Mouse (Mus musculus) CD4-positive, CD25-positive, alpha-beta regulatory T cell, adult 4 months (primary cell): ENCODE measurements around the gene Cul7. TPM values are rescaled to one million over a fixed set of nuclear protein-coding genes. Genes with fewer than 3 reads are reported as not detected.

Experiments used
- ATAC-seq: one replicate; pipeline ENCODE4 v1.8.0; 2017
- polyA plus RNA-seq, 2 experiments: library from polyadenylated mRNA; unstranded; fragments of 100-300 nt; shearing (Covaris generic); gene quantifications; one replicate each; pipeline ENCODE4 v1.2.1; 2017

Cul7 gene
- polyA plus RNA-seq = 1 to 10 TPM; 3.3 to 5.9 TPM

- peak; percentile 75 for ATAC-seq
Measured at GRCm38 (mm10) chr17:46650232-46651031, at the start of gene Cul7. TSS of gene Cul7 (plus strand) at chr17:46650337.

- no peak for ATAC-seq
Measured at GRCm38 (mm10) chr17:46600569-46600968, 49.6 kb upstream of the Cul7 start.

- no peak for ATAC-seq
Measured at GRCm38 (mm10) chr17:46602212-46602611, 47.9 kb upstream of the Cul7 start.

GRCm38 (mm10) chr17:46603229-46603628 lies 46.9 kb upstream of the Cul7 start:
- ATAC-seq = no peak

GRCm38 (mm10) chr17:46605126-46605525 lies 45.0 kb upstream of the Cul7 start:
- no peak for ATAC-seq

- no peak for ATAC-seq
Measured at GRCm38 (mm10) chr17:46605987-46606386, 44.1 kb upstream of the Cul7 start.

- ATAC-seq = no peak
Measured at GRCm38 (mm10) chr17:46609721-46610514, 40.2 kb upstream of the Cul7 start.

GRCm38 (mm10) chr17:46611316-46611715 lies 38.8 kb upstream of the Cul7 start:
- no peak for ATAC-seq

GRCm38 (mm10) chr17:46612189-46612588 lies 37.9 kb upstream of the Cul7 start:
- no peak for ATAC-seq

GRCm38 (mm10) chr17:46612820-46613219 lies 37.3 kb upstream of the Cul7 start:
- ATAC-seq = no peak

GRCm38 (mm10) chr17:46613229-46613628 lies 36.9 kb upstream of the Cul7 start:
- ATAC-seq = no peak

- ATAC-seq = no peak
Measured at GRCm38 (mm10) chr17:46617799-46618198, 32.3 kb upstream of the Cul7 start.

GRCm38 (mm10) chr17:46618394-46618768 lies 31.8 kb upstream of the Cul7 start:
- ATAC-seq = no peak

- no peak for ATAC-seq
Measured at GRCm38 (mm10) chr17:46618769-46619682, 31.1 kb upstream of the Cul7 start.

- ATAC-seq = no peak
Measured at GRCm38 (mm10) chr17:46619683-46620357, 30.3 kb upstream of the Cul7 start.

- ATAC-seq = no peak
Measured at GRCm38 (mm10) chr17:46621324-46621723, 28.8 kb upstream of the Cul7 start.

GRCm38 (mm10) chr17:46622269-46622668 lies 27.9 kb upstream of the Cul7 start:
- ATAC-seq = no peak

- ATAC-seq = no peak
Measured at GRCm38 (mm10) chr17:46623819-46624557, 26.1 kb upstream of the Cul7 start.

- no peak for ATAC-seq
Measured at GRCm38 (mm10) chr17:46624598-46624997, 25.5 kb upstream of the Cul7 start.

GRCm38 (mm10) chr17:46627409-46627808 lies 22.7 kb upstream of the Cul7 start:
- ATAC-seq = no peak

- no peak for ATAC-seq
Measured at GRCm38 (mm10) chr17:46628471-46628790, 21.7 kb upstream of the Cul7 start.
